ENCODE assay signal across 11 mouse cellular contexts in genomic region chr15:78896149-78896548, GRCm38 (mm10). TPM values are rescaled to one million over a fixed set of nuclear protein-coding genes. Genes with fewer than 3 reads are reported as not detected.
A peak's percentile ranks its signal among the peaks of the same experiment; 100 is the strongest.
DNase-seq lines count a peak whose midpoint lies in the region; ATAC-seq lines count a peak whose summit lies in the region.
"Had no signal": no experiment of that assay in that cellular context is flagged by ENCODE, and none has a peak within 500 bp of the region (broad histone marks: within the 10 kb centered on the region; RNA-seq: fewer than 3 reads in every experiment).

No protein-coding gene starts in this region.

- peaks cover 42% of the 10 kb centered on the region for H3K36me3 ChIP-seq in forebrain, embryonic 10.5 days (replicated peaks)
- no peaks in the 10 kb centered on the region; the same call in 1 of the 2 replicates for H3K36me3 ChIP-seq in forebrain, embryonic 11.5 days (ENCODE audit: control insufficient read depth, insufficient read depth, low read length)

- no peak for ATAC-seq in forebrain, embryonic 11.5 days (replicated peaks; ENCODE audit: low FRiP score)
- ATAC-seq in megakaryocyte, adult 5-6 weeks (ENCODE audit: poor library complexity, severe bottlenecking): peak; percentile 49
- ATAC-seq: forebrain, embryonic 14.5 days had no signal

- H3K27ac ChIP-seq in forebrain, embryonic 10.5 days: peak overlapping the region; percentile 21
- H3K27ac ChIP-seq in forebrain, embryonic 11.5 days (ENCODE audit: low read depth, low read length): no peak overlapping the region

- H3K4me2 ChIP-seq in forebrain, embryonic 11.5 days (ENCODE audit: low read depth, low read length, severe bottlenecking): no peak overlapping the region

- H3K27me3 ChIP-seq in forebrain, embryonic 10.5 days (ENCODE audit: poor library complexity, severe bottlenecking): peaks cover 25% of the 10 kb centered on the region
- peaks cover 4% of the 10 kb centered on the region; the same call in 1 of the 2 replicates for H3K27me3 ChIP-seq in forebrain, embryonic 11.5 days (ENCODE audit: control insufficient read depth, insufficient read depth, low read length)

- H3K4me3 ChIP-seq in forebrain, embryonic 10.5 days: no peak overlapping the region
- no peak overlapping the region for H3K4me3 ChIP-seq in forebrain, embryonic 11.5 days (ENCODE audit: low read depth, low read length)

- no peaks in the 10 kb centered on the region for H3K9me3 ChIP-seq in forebrain, embryonic 10.5 days
- H3K9me3 ChIP-seq in forebrain, embryonic 11.5 days (ENCODE audit: control insufficient read depth, low read length): no peaks in the 10 kb centered on the region

- no peak overlapping the region for H3K9ac ChIP-seq in forebrain, embryonic 11.5 days (ENCODE audit: low read length)

- DNase-seq in forebrain, embryonic 10.5 days (ENCODE audit: extremely low spot score, low spot score): no peak
- DNase-seq in forebrain, embryonic 11.5 days (ENCODE audit: low spot score): no peak
- DNase-seq in CD4-positive, CD25-positive, alpha-beta regulatory T cell, adult 2 months (ENCODE audit: low read depth, low spot score): peak; percentile 71
- peak; percentile 78 for DNase-seq in induced T-regulatory cell, adult 2 months (ENCODE audit: low read depth)
- no peak for DNase-seq in adipocyte (ENCODE audit: low spot score)
- DNase-seq in adrenal gland, adult 8-10 months: no peak
- DNase-seq in adrenal gland, postnatal 4 days (ENCODE audit: low spot score in 2 of 2): no peak
- DNase-seq: kidney, adult 9 months had no signal

- WGBS in forebrain, embryonic 10.5 days: 86% methylated on average over 3 of the region's 3 CpGs
- 81% methylated on average over 3 of the region's 3 CpGs for WGBS in forebrain, embryonic 11.5 days

- H3K4me1 ChIP-seq in forebrain, embryonic 10.5 days: peaks cover 84% of the 10 kb centered on the region
- peaks cover 11% of the 10 kb centered on the region; the same call in 1 of the 2 replicates for H3K4me1 ChIP-seq in forebrain, embryonic 11.5 days (replicated peaks; ENCODE audit: control insufficient read depth, insufficient read depth, low read length)

RNA-seq across cellular contexts. Expression of gene Gm49510, which starts 3.3 kb away (rescaled TPM):
- 0.23 and 0.35 TPM in 2 replicates for polyA plus RNA-seq in forebrain, embryonic 10.5 days (2016; fragmentation: Nextera tagmentation; extraction: Ambion mirVana)
- polyA plus RNA-seq in forebrain, embryonic 11.5 days (2014; fragmentation: Nextera tagmentation; extraction: Ambion mirVana): 0.13 TPM in 1 of 2 replicates, not detected in the other
- not detected in 2 replicates for total RNA-seq in megakaryocyte, adult 5-6 weeks (2015)
- 1.1 and 2.0 TPM in 2 replicates for total RNA-seq in megakaryocyte, adult 5-6 weeks (2017)
- total RNA-seq in adrenal gland, adult 8-10 months (2022): under 1 TPM in 1 of 4 experiments, not detected in 3; 0.45 TPM
- total RNA-seq in adrenal gland, postnatal 4 days (2021): not detected
- total RNA-seq: megakaryocyte-erythroid progenitor cell, adult 5-6 weeks had no signal
- polyA plus RNA-seq: forebrain, embryonic 14.5 days had no signal

RNA-seq across cellular contexts. Expression of gene Sh3bp1, which starts 3.4 kb away (rescaled TPM):
- polyA plus RNA-seq in forebrain, embryonic 10.5 days (2016; fragmentation: Nextera tagmentation; extraction: Ambion mirVana): 21.0 and 21.5 TPM in 2 replicates
- 15.8 and 17.3 TPM in 2 replicates for polyA plus RNA-seq in forebrain, embryonic 11.5 days (2014; fragmentation: Nextera tagmentation; extraction: Ambion mirVana)
- total RNA-seq in megakaryocyte, adult 5-6 weeks (2015): 46.5 and 53.3 TPM in 2 replicates
- 34.0 and 38.2 TPM in 2 replicates for total RNA-seq in megakaryocyte, adult 5-6 weeks (2017)
- total RNA-seq in adrenal gland, adult 8-10 months (2022): 10 to 100 TPM in 2 of 4 experiments, 1 to 10 TPM in 2; 8.5 to 23.0 (median 15.2) TPM
- 10 to 100 TPM; 25.3 to 26.0 TPM for total RNA-seq in adrenal gland, postnatal 4 days (2021)

RNA-seq across cellular contexts. Expression of gene Pdxp, which starts 17.6 kb away (rescaled TPM):
- polyA plus RNA-seq in forebrain, embryonic 10.5 days (2016; fragmentation: Nextera tagmentation; extraction: Ambion mirVana): 26.1 and 26.9 TPM in 2 replicates
- polyA plus RNA-seq in forebrain, embryonic 11.5 days (2014; fragmentation: Nextera tagmentation; extraction: Ambion mirVana): 37.2 and 49.2 TPM in 2 replicates
- total RNA-seq in megakaryocyte, adult 5-6 weeks (2015): 3.5 and 5.1 TPM in 2 replicates
- 2.1 and 2.6 TPM in 2 replicates for total RNA-seq in megakaryocyte, adult 5-6 weeks (2017)
- 1 to 10 TPM; 4.6 to 8.6 (median 5.9) TPM for total RNA-seq in adrenal gland, adult 8-10 months (2022)
- 1 to 10 TPM; 9.8 to 9.9 TPM for total RNA-seq in adrenal gland, postnatal 4 days (2021)

RNA-seq across cellular contexts. Expression of gene Gga1, which starts 19.2 kb away (rescaled TPM):
- 46.8 and 52.6 TPM in 2 replicates for polyA plus RNA-seq in forebrain, embryonic 10.5 days (2016; fragmentation: Nextera tagmentation; extraction: Ambion mirVana)
- 45.0 and 47.8 TPM in 2 replicates for polyA plus RNA-seq in forebrain, embryonic 11.5 days (2014; fragmentation: Nextera tagmentation; extraction: Ambion mirVana)
- 46.0 and 52.6 TPM in 2 replicates for total RNA-seq in megakaryocyte, adult 5-6 weeks (2015)
- 20.8 and 28.9 TPM in 2 replicates for total RNA-seq in megakaryocyte, adult 5-6 weeks (2017)
- 10 to 100 TPM; 57.9 to 79.2 (median 66.5) TPM for total RNA-seq in adrenal gland, adult 8-10 months (2022)
- total RNA-seq in adrenal gland, postnatal 4 days (2021): 10 to 100 TPM; 58.8 to 65.5 TPM

RNA-seq across cellular contexts. Expression of gene Lgals1, which starts 30.4 kb away (rescaled TPM):
- 200 and 217 TPM in 2 replicates for polyA plus RNA-seq in forebrain, embryonic 10.5 days (2016; fragmentation: Nextera tagmentation; extraction: Ambion mirVana)
- 279 and 319 TPM in 2 replicates for polyA plus RNA-seq in forebrain, embryonic 11.5 days (2014; fragmentation: Nextera tagmentation; extraction: Ambion mirVana)
- 851 and 870 TPM in 2 replicates for total RNA-seq in megakaryocyte, adult 5-6 weeks (2015)
- 1,185 and 1,205 TPM in 2 replicates for total RNA-seq in megakaryocyte, adult 5-6 weeks (2017)
- 100 to 1,000 TPM; 294 to 595 (median 433) TPM for total RNA-seq in adrenal gland, adult 8-10 months (2022)
- 100 to 1,000 TPM; 382 to 438 TPM for total RNA-seq in adrenal gland, postnatal 4 days (2021)

Comparison
In these comparisons a context has a peak if more than half of its experiments do, and no peak if none do; other contexts are left out.
1. DNase-seq: peak in CD4-positive, CD25-positive, alpha-beta regulatory T cell, adult 2 months (single experiment) and induced T-regulatory cell, adult 2 months (single experiment); none in forebrain, embryonic 10.5 days (single experiment), forebrain, embryonic 11.5 days (single experiment), adipocyte (single experiment), adrenal gland, adult 8-10 months (single experiment) and adrenal gland, postnatal 4 days (0 of 2).